Comparison of ENCODE assay signal across 25 mouse cellular contexts in genomic region chr11:38825172-38825753, GRCm38 (mm10).
A peak's percentile ranks its signal among the peaks of the same experiment; 100 is the strongest.
DNase-seq lines count a peak whose midpoint lies in the region; ATAC-seq lines count a peak whose summit lies in the region.
"Had no signal": no experiment of that assay in that cellular context is flagged by ENCODE, and none has a peak within 500 bp of the region (broad histone marks: within the 10 kb centered on the region; RNA-seq: fewer than 3 reads in every experiment).

No protein-coding gene starts in this region.

- H3K9me3 ChIP-seq in kidney, embryonic 14.5 days (ENCODE audit: control insufficient read depth, low read length): no peaks in the 10 kb centered on the region
- no peaks in the 10 kb centered on the region for H3K9me3 ChIP-seq in kidney, embryonic 16.5 days (ENCODE audit: low read length)
- no peaks in the 10 kb centered on the region for H3K9me3 ChIP-seq in limb, embryonic 12.5 days
- no peaks in the 10 kb centered on the region for H3K9me3 ChIP-seq in limb, embryonic 10.5 days (replicated peaks)
- no peaks in the 10 kb centered on the region for H3K9me3 ChIP-seq in limb, embryonic 13.5 days
- H3K9me3 ChIP-seq: embryonic facial prominence, embryonic 10.5 days; embryonic facial prominence, embryonic 12.5 days; forebrain, embryonic 13.5 days; G1E had no signal

- intact Hi-C loops in heart, postnatal 10 days (cut with DNase I): no loop called here

- H3K27ac ChIP-seq in kidney, embryonic 14.5 days (ENCODE audit: low read depth, low read length): no peak overlapping the region
- no peak overlapping the region for H3K27ac ChIP-seq in kidney, embryonic 16.5 days (ENCODE audit: low read length)
- H3K27ac ChIP-seq in limb, embryonic 12.5 days: 0 out of 2 replicates have a peak overlapping the region, but pooled peaks have one; percentile 41
- no peak overlapping the region for H3K27ac ChIP-seq in limb, embryonic 10.5 days
- no peak overlapping the region for H3K27ac ChIP-seq in limb, embryonic 13.5 days
- H3K27ac ChIP-seq: embryonic facial prominence, embryonic 10.5 days; embryonic facial prominence, embryonic 12.5 days; forebrain, embryonic 13.5 days had no signal

- 56% methylated on average over 1 of the region's 1 CpGs for WGBS in kidney, embryonic 14.5 days
- 59% methylated on average over 1 of the region's 1 CpGs for WGBS in kidney, embryonic 16.5 days
- WGBS in limb, embryonic 12.5 days: 34% methylated on average over 1 of the region's 1 CpGs
- WGBS in limb, embryonic 10.5 days: 88% methylated on average over 1 of the region's 1 CpGs
- 25% methylated on average over 1 of the region's 1 CpGs for WGBS in limb, embryonic 13.5 days

- DNase-seq in kidney, postnatal 10 days: no peak
- no peak for DNase-seq in kidney, adult 18-20 months
- DNase-seq in limb, embryonic 10.5 days (ENCODE audit: low spot score): no peak
- no peak for DNase-seq in heart, postnatal 10 days
- DNase-seq: adrenal gland, adult 8-10 months; adrenal gland, postnatal 14 days; adrenal gland, postnatal 36 days; B cell, adult 2 months; cerebellum, adult 11-12 months; cerebellum, adult 2 months; cerebellum, adult 9-10 months; cerebellum, postnatal 10 days; cerebellum, postnatal 25 days had no signal

- ATAC-seq in kidney, embryonic 14.5 days (ENCODE audit: low FRiP score, low TSS enrichment): peak; percentile 72; the same call in 1 of the 2 replicates
- peak; percentile 69; the same call in 1 of the 2 replicates for ATAC-seq in kidney, embryonic 16.5 days (ENCODE audit: low FRiP score, low TSS enrichment)
- no peak for ATAC-seq in limb, embryonic 12.5 days (ENCODE audit: insufficient number of reproducible peaks, insufficient read depth, low FRiP score, low TSS enrichment, low read depth)
- peak; percentile 72; the same call in 1 of the 2 replicates for ATAC-seq in limb, embryonic 13.5 days (ENCODE audit: low FRiP score, low read depth)
- ATAC-seq: activated CD4-positive, CD25-positive, alpha-beta regulatory T cell, adult 4 months; CD4-positive, CD25-positive, alpha-beta regulatory T cell, adult 4 months; forebrain, embryonic 13.5 days; Patski had no signal

- no peaks in the 10 kb centered on the region for H3K36me3 ChIP-seq in kidney, embryonic 14.5 days (ENCODE audit: control insufficient read depth, insufficient read depth, low read length)
- no peaks in the 10 kb centered on the region for H3K36me3 ChIP-seq in kidney, embryonic 16.5 days (ENCODE audit: insufficient read depth, low read length)
- H3K36me3 ChIP-seq in limb, embryonic 12.5 days: no peaks in the 10 kb centered on the region
- no peaks in the 10 kb centered on the region for H3K36me3 ChIP-seq in limb, embryonic 10.5 days
- H3K36me3 ChIP-seq in limb, embryonic 13.5 days: no peaks in the 10 kb centered on the region
- H3K36me3 ChIP-seq: embryonic facial prominence, embryonic 10.5 days; embryonic facial prominence, embryonic 12.5 days; G1E had no signal

- no peak overlapping the region for H3K9ac ChIP-seq in kidney, embryonic 14.5 days (ENCODE audit: low read depth, low read length)
- H3K9ac ChIP-seq in kidney, embryonic 16.5 days (replicated peaks; ENCODE audit: low read length): no peak overlapping the region
- H3K9ac ChIP-seq in limb, embryonic 12.5 days (replicated peaks): no peak overlapping the region
- H3K9ac ChIP-seq in limb, embryonic 13.5 days: no peak overlapping the region
- H3K9ac ChIP-seq: embryonic facial prominence, embryonic 12.5 days; forebrain, embryonic 13.5 days had no signal

- no peak overlapping the region for H3K4me2 ChIP-seq in kidney, embryonic 14.5 days (replicated peaks; ENCODE audit: low read depth, low read length)
- no peak overlapping the region for H3K4me2 ChIP-seq in kidney, embryonic 16.5 days (replicated peaks; ENCODE audit: low read depth, low read length)
- no peak overlapping the region for H3K4me2 ChIP-seq in limb, embryonic 12.5 days
- H3K4me2 ChIP-seq in limb, embryonic 13.5 days (replicated peaks): no peak overlapping the region
- H3K4me2 ChIP-seq: embryonic facial prominence, embryonic 12.5 days; forebrain, embryonic 13.5 days had no signal

- H3K27me3 ChIP-seq in kidney, embryonic 14.5 days (ENCODE audit: control insufficient read depth, insufficient read depth, low read length): no peaks in the 10 kb centered on the region
- H3K27me3 ChIP-seq in kidney, embryonic 16.5 days (ENCODE audit: insufficient read depth, low read length): no peaks in the 10 kb centered on the region
- peaks cover 2% of the 10 kb centered on the region; the same call in 1 of the 2 replicates for H3K27me3 ChIP-seq in limb, embryonic 12.5 days
- H3K27me3 ChIP-seq in limb, embryonic 10.5 days (ENCODE audit: low read depth, poor library complexity, severe bottlenecking): no peaks in the 10 kb centered on the region
- H3K27me3 ChIP-seq in limb, embryonic 13.5 days: no peaks in the 10 kb centered on the region
- H3K27me3 ChIP-seq: CH12.LX; embryonic facial prominence, embryonic 12.5 days; forebrain, embryonic 13.5 days; Patski had no signal

- no peak overlapping the region for H3K4me3 ChIP-seq in kidney, embryonic 14.5 days (ENCODE audit: low read length)
- H3K4me3 ChIP-seq in kidney, embryonic 16.5 days (ENCODE audit: low read length): no peak overlapping the region
- H3K4me3 ChIP-seq in limb, embryonic 12.5 days (replicated peaks): no peak overlapping the region
- H3K4me3 ChIP-seq in limb, embryonic 10.5 days: no peak overlapping the region
- no peak overlapping the region for H3K4me3 ChIP-seq in limb, embryonic 13.5 days
- H3K4me3 ChIP-seq: embryonic facial prominence, embryonic 10.5 days; embryonic facial prominence, embryonic 12.5 days; forebrain, embryonic 13.5 days had no signal

- H3K4me1 ChIP-seq in kidney, embryonic 14.5 days (ENCODE audit: control insufficient read depth, insufficient read depth, low read length): no peaks in the 10 kb centered on the region
- no peaks in the 10 kb centered on the region for H3K4me1 ChIP-seq in kidney, embryonic 16.5 days (ENCODE audit: insufficient read depth, low read length)
- peaks cover 9% of the 10 kb centered on the region for H3K4me1 ChIP-seq in limb, embryonic 12.5 days (replicated peaks)
- H3K4me1 ChIP-seq in limb, embryonic 10.5 days: peaks cover 3% of the 10 kb centered on the region; the same call in 1 of the 2 replicates
- no peaks in the 10 kb centered on the region for H3K4me1 ChIP-seq in limb, embryonic 13.5 days
- H3K4me1 ChIP-seq: embryonic facial prominence, embryonic 10.5 days; embryonic facial prominence, embryonic 12.5 days; forebrain, embryonic 13.5 days had no signal
